Mouse (Mus musculus): ENCODE results near the gene Zfp641. TPM values are rescaled to one million over a fixed set of nuclear protein-coding genes. Genes with fewer than 3 reads are reported as not detected.

Zfp641 gene
- total RNA-seq (2021): 1 to 10 TPM; 8.4 to 8.8 TPM
- long read RNA-seq, experiment 1, full-length matches to known transcripts: 1 of 5 reads
- long read RNA-seq, experiment 1, partial matches to known transcripts: 1 of 5 reads
- long read RNA-seq, experiment 1, other reads (novel, unspliced or antisense): 3 of 5 reads
- long read RNA-seq, experiment 2, full-length matches to known transcripts: 6 of 21 reads
- long read RNA-seq, experiment 2, partial matches to known transcripts: 2 of 21 reads
- long read RNA-seq, experiment 2, other reads (novel, unspliced or antisense): 13 of 21 reads

DNA sequence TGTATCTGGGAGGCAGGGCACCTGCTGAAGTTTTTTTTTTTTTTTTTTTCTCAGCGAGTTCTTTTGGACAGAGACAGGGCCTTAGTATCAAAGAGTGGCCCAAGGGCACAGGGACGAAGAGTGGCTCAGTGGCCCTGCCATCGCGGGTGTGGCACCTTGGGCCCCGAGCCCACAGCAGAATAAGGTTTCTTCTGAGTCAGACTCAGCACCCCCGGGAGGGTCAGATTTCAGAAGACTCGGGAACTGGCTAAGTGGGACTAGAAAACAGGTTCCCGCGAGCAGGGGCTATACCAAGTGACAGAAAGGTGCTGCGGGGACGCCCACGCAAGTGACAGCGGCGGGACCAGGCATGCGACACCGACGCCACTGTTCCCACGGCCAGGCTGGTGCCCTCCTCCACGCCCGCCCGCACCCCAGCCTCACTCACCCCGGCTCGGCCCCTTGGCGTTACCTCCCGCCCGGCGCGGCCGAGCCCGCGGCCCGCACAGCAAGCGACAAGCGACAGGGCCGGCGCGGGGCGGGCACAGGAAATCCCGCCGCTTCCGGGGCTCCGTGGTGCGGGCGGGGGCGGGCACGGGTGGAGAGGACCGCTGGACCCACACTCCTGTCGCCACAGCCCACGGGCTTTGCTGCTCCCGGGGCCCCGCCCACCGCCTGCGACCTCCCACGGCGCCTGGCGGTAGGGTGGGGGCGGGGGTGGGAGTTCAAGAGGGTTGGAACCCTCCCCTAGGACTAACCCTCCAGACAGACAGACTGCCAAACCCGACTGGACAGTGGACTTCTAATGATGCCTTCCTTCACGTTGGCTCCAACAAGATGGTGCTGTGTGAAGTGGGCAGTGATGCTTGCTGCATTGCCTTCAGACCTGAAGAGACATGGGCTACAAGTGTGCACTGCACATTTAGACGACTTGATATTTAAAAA is at the start of gene Zfp641:
Zfp641 (minus strand) TSS at position 534 of the 924 bp plus-strand sequence.
- DNase-seq (ENCODE audit: low spot score in 2 of 2): peak; percentile 14 to 22

DNA sequence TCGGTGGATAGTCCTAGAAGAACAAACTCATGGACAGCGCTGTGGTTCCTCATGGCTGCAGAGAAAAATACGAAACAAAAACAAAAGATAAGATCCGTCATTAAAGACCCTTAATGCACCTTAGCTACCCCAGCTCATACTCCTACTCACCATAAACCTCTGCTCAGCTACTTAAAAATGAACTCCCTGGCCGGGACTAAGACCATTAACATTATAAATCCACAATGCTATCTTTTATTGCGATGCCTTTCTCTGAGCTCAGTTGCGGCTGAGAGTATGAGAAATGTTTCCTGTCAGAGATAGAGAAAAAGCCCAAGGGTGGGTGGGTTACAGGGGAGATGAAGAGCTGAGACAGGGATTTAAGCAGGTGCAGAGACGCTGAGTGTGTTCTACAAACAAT is 44.9 kb upstream of the Zfp641 start, which contains the start of gene Olfr284:
Olfr284 (minus strand) TSS at position 101 of the 400 bp plus-strand sequence.
- no peak for DNase-seq (ENCODE audit: low spot score in 2 of 2)

DNA sequence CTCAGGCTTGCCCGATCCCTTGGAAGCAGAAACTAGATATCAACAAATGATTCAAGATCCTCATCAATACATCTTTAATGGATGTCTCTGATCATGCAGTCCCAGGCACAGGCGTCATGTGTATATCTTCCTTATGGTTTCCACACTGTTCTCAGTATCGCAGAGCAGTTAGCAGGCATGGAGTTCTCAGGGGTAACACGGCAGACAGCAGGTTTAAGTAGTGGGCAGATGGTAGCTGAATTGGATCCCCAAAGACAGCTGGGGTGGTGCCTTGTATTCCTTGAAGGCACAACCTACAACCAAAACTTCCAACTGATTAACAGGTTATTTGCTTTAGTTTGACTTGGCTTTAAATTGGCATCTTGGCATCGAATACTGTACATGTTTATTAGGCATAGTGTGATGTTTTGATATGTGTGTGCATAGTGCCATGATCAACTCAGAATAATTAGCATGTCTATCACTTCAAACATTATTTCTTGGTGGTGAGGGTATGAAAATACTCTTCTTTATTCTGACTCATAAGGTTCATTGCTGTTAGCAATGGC is 21.3 kb upstream of the Zfp641 start, which contains the start of gene Olfr285:
Olfr285 (minus strand) TSS at position 177 of the 548 bp plus-strand sequence.
- no peak for DNase-seq (ENCODE audit: low spot score in 2 of 2)

DNA sequence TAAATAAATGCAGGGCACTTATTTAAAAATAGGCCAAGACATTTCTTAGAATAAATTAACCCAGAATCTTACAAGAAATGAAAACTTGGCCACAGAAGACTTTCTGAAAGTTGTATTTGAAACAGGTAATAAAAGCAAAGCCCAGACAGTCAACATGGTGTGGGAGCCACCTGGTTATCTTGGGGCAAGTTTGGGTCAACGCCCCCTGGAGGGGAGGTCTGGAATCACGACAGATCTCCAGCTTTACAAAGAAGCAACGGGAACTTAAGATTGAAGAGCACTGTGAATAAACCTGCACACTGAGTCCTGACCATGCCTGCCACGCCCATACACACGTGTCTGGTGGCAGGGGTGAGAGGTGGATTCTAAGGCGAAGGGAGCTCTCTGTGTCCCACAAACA is 19.7 kb upstream of the Zfp641 start:
- DNase-seq (ENCODE audit: low spot score in 2 of 2): no peak

DNA sequence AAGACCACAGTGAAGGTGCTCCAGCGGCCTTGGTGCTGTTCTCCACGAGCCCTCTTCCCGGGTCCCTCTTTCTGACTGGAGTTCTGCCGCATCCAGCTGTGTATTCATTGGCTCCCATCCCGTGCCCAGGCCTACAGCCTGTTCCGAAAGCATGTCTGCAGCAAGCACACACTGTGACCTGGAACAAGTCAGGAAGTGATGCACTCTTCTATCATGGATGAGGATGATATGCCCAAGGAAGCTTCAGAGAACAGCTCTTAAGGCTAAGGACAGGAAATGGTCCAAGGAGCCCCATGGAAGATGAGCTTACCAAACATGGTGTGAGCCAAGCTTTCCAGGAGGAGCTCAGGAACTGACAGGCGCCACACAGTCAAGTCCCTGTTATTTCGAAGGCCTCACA is 2.3 kb downstream of the Zfp641 start:
- no peak for DNase-seq (ENCODE audit: low spot score in 2 of 2)

DNA sequence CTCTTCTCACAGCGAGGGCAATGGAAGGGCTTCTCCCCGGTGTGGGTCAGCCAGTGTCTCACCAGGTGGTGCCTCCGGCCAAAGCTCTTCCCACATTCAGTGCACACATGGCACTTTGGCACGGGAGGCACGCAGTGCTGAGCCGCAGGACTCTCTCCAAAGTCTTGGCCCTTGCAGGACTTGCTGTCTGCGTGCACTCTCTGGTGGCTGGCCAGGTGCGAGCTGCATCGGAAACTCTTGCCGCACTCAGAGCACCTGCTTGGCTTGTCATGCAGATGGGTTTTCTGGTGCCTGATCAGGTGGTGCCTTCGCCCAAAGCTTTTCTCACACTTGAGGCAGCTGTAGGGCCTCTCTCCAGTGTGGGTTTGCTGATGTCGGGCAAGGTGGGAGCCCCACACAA is 7.4 kb downstream of the Zfp641 start:
- no peak for DNase-seq (ENCODE audit: low spot score in 2 of 2)

DNA sequence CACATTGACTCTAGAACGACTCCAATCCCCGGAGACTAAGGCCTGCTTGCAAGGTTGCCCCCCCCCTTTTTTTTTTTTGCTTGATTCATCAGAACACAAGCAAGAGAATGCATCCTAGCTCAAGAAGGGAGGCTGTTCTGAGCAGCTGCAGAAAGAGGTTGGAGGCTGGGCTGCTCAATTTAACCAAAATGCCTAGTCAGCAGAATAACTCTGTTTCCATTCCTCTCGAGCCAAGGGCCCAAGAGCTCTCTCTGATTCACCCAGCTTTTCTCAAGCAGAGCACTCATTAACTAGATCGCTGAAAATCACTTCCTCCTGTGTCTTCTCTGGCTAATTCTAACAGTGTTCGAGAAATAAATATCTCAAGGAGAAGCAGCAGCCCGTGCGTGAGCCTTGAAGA is 9.5 kb downstream of the Zfp641 start:
- no peak for DNase-seq (ENCODE audit: low spot score in 2 of 2)

DNA sequence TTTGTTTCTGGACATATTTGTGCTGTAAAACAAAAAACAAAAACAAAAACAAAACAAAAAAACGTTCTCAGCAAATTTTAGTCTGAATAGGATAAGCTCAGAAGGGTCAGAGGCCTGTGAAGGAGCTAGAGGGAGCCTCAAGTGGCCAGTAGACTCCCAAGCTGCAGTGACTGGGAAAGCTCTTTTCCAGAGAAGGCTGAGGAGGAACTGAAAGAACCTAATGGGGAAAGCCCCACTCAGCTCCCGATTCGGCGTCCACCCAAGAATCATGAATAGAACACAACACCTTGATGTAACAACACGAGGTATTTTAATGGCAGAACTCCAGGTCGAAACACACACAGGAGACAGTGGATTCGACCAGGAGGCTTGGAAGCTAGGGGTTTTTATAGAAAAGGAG is 38.2 kb downstream of the Zfp641 start:
- DNase-seq (ENCODE audit: low spot score in 2 of 2): no peak

DNA sequence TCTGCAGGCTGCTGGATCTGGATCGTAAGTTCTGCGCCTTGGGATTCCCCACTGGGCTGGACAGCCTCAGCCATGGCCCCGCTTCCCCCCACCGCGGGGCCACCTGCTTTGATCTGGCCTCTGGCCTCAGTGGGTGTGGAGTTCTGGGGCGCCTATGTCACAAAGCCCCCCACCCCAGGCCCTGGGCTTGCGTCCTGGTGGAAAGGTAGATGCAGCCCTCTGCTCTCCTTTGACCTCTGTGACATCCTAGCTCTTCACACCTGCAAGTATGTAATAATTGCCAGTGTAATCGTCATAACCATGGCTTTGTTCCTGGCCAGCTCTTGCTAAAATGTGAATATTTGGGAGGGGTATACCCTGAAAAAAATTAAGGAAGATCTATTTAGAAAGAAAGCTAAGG is 38.8 kb downstream of the Zfp641 start, which contains the start of gene H1fnt:
H1fnt (minus strand) TSS at position 101 of the 400 bp plus-strand sequence.
- DNase-seq (ENCODE audit: low spot score in 2 of 2): no peak

DNA sequence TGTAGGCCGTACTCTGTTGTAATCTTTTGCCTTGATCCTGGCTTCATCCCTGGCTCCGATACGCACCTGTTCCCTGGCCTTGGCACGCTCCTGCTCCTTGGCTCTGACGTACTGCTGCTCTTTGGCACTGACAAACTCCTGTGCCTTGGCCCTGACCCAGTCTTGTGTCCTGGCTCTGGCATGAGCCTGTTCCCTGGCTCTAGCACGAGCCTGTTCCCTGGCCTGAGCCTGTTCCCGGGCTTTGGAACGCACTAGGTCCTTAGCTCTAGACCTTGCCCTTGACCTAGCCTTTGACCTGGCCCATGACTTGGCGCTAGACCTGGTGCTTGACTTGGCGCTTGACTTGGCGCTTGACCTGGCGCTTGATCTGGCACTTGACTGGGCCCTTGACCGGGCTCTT is 39.7 kb downstream of the Zfp641 start:
- DNase-seq (ENCODE audit: low spot score in 2 of 2): no peak

Other genes starting within 250 kb of the Zfp641 start
- gene Pfkm, start 203.6 kb downstream of the Zfp641 start, total RNA-seq (2021): 10 to 100 TPM; 76.5 to 88.7 TPM
- gene Senp1, start 202.4 kb downstream of the Zfp641 start, total RNA-seq (2021): 10 to 100 TPM; 26.0 to 28.8 TPM
- gene Asb8, start 130.5 kb downstream of the Zfp641 start, total RNA-seq (2021): 10 to 100 TPM; 48.6 to 50.3 TPM
- gene Ccdc184, start 129.0 kb downstream of the Zfp641 start, total RNA-seq (2021): 1 to 10 TPM; 2.0 TPM
- not detected for gene Olfr288, start 100.6 kb downstream of the Zfp641 start, total RNA-seq (2021)
- not detected for gene Gm44579, start 75.2 kb downstream of the Zfp641 start, total RNA-seq (2021)
- gene Olfr287, start 75.1 kb downstream of the Zfp641 start, total RNA-seq (2021): not detected
- gene Olfr286, start 61.7 kb downstream of the Zfp641 start, total RNA-seq (2021): not detected
- gene H1fnt, start 38.9 kb downstream of the Zfp641 start, total RNA-seq (2021): not detected
- gene Olfr285, start 21.2 kb upstream of the Zfp641 start, total RNA-seq (2021): not detected
- gene Olfr284, start 44.8 kb upstream of the Zfp641 start, total RNA-seq (2021): not detected
- gene Olfr283, start 84.8 kb upstream of the Zfp641 start, total RNA-seq (2021): not detected
- gene Olfr282, start 135.1 kb upstream of the Zfp641 start, total RNA-seq (2021): not detected
- gene Olfr281, start 156.4 kb upstream of the Zfp641 start, total RNA-seq (2021): not detected
- not detected for gene OR5BS1P, start 173.7 kb upstream of the Zfp641 start, total RNA-seq (2021)
- not detected for gene Lalba, start 186.6 kb upstream of the Zfp641 start, total RNA-seq (2021)
- gene Olfr279, start 196.2 kb upstream of the Zfp641 start, total RNA-seq (2021): not detected
- gene Kansl2, start 238.1 kb upstream of the Zfp641 start, total RNA-seq (2021): 10 to 100 TPM; 85.3 to 94.8 TPM

Data from adrenal gland, postnatal 4 days (tissue).